7 mouse cellular contexts compared by ENCODE assay signal in the genomic region with DNA sequence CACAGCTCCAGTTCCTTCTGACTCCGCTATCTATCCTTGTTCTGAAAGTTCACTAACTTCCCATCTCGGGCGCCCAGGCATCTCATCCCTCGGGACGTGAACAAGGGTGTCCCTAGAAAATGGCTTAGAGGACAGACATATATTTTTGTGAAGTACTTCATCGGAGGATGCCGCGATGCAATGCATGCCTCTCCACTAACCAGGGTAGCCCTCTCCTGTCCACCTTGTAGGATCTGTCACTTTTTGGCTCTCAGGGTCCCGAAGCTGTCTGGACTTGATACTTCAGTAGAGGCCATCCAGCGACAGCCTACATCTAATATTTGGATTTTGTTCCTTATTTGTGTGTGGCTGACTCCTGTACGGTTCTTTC. TPM values are rescaled to one million over a fixed set of nuclear protein-coding genes. Genes with fewer than 3 reads are reported as not detected.
DNase-seq lines count a peak whose midpoint lies in the region; ATAC-seq and TF ChIP-seq lines count a peak whose summit lies in the region.

No protein-coding gene starts in this region.

- 0 out of 2 replicates have a peak overlapping the region, but pooled peaks have one; percentile 52 for H3K9ac ChIP-seq in lung, embryonic 14.5 days
- peak overlapping the region; percentile 58 for H3K9ac ChIP-seq in forebrain, embryonic 15.5 days (replicated peaks)
- peak overlapping the region; percentile 63 for H3K9ac ChIP-seq in limb, embryonic 13.5 days
- peak overlapping the region; percentile 28; the same call in 1 of the 2 replicates for H3K9ac ChIP-seq in stomach, embryonic 14.5 days (replicated peaks; ENCODE audit: low read depth, low read length)

- WGBS in lung, embryonic 14.5 days = 12% methylated on average over 11 of the region's 11 CpGs
- WGBS in forebrain, embryonic 15.5 days = 5% methylated on average over 11 of the region's 11 CpGs
- WGBS in limb, embryonic 13.5 days = 13% methylated on average over 11 of the region's 11 CpGs
- WGBS in stomach, embryonic 14.5 days = 12% methylated on average over 11 of the region's 11 CpGs

- peak; percentile 42; the same call in 1 of the 2 replicates for ATAC-seq in lung, embryonic 14.5 days (ENCODE audit: insufficient read depth)
- ATAC-seq in forebrain, embryonic 15.5 days (replicated peaks) = peak; percentile 14; the same call in 1 of the 2 replicates
- ATAC-seq in limb, embryonic 13.5 days (ENCODE audit: low FRiP score, low read depth) = no peak
- ATAC-seq in stomach, embryonic 14.5 days (ENCODE audit: insufficient number of reproducible peaks, insufficient read depth, low FRiP score, low read depth) = no peak

- H3K27me3 ChIP-seq in lung, embryonic 14.5 days (ENCODE audit: insufficient read depth, low read length) = peaks cover 30% of the 10 kb centered on the region
- peaks cover 17% of the 10 kb centered on the region; the same call in 1 of the 2 replicates for H3K27me3 ChIP-seq in forebrain, embryonic 15.5 days
- H3K27me3 ChIP-seq in limb, embryonic 13.5 days = peaks cover 53% of the 10 kb centered on the region
- H3K27me3 ChIP-seq in stomach, embryonic 14.5 days (ENCODE audit: control insufficient read depth, insufficient read depth, low read length) = peaks cover 7% of the 10 kb centered on the region; the same call in 1 of the 2 replicates

- peak overlapping the region; percentile 52 for H3K4me3 ChIP-seq in lung, embryonic 14.5 days (ENCODE audit: low read depth, low read length)
- peak overlapping the region; percentile 56 for H3K4me3 ChIP-seq in forebrain, embryonic 15.5 days
- peak overlapping the region; percentile 58 for H3K4me3 ChIP-seq in limb, embryonic 13.5 days
- H3K4me3 ChIP-seq in stomach, embryonic 14.5 days (ENCODE audit: low read depth, low read length) = peak overlapping the region; percentile 44

- peak overlapping the region; percentile 97 for H3K4me2 ChIP-seq in lung, embryonic 14.5 days
- peak overlapping the region; percentile 93 for H3K4me2 ChIP-seq in forebrain, embryonic 15.5 days (replicated peaks)
- peak overlapping the region; percentile 95 for H3K4me2 ChIP-seq in limb, embryonic 13.5 days (replicated peaks)
- H3K4me2 ChIP-seq in stomach, embryonic 14.5 days (replicated peaks; ENCODE audit: low read depth, low read length) = peak overlapping the region; percentile 95

- no peak for TF ChIP-seq CTCF in lung, embryonic 14.5 days (IDR thresholded peaks at IDR 0.05; ENCODE audit: low read depth)

- no peaks in the 10 kb centered on the region for H3K4me1 ChIP-seq in lung, embryonic 14.5 days (ENCODE audit: insufficient read depth)
- peaks cover 12% of the 10 kb centered on the region for H3K4me1 ChIP-seq in forebrain, embryonic 15.5 days
- peaks cover 11% of the 10 kb centered on the region for H3K4me1 ChIP-seq in limb, embryonic 13.5 days
- H3K4me1 ChIP-seq in stomach, embryonic 14.5 days (ENCODE audit: control insufficient read depth, insufficient read depth, low read length) = no peaks in the 10 kb centered on the region

- no peak overlapping the region for H3K27ac ChIP-seq in lung, embryonic 14.5 days (ENCODE audit: low read depth)
- H3K27ac ChIP-seq in forebrain, embryonic 15.5 days (replicated peaks) = no peak overlapping the region
- no peak overlapping the region for H3K27ac ChIP-seq in limb, embryonic 13.5 days
- no peak overlapping the region for H3K27ac ChIP-seq in stomach, embryonic 14.5 days (ENCODE audit: low read length)

- H3K9me3 ChIP-seq in lung, embryonic 14.5 days (ENCODE audit: low read depth, low read length) = no peaks in the 10 kb centered on the region
- H3K9me3 ChIP-seq in forebrain, embryonic 15.5 days = no peaks in the 10 kb centered on the region
- no peaks in the 10 kb centered on the region for H3K9me3 ChIP-seq in limb, embryonic 13.5 days
- no peaks in the 10 kb centered on the region for H3K9me3 ChIP-seq in stomach, embryonic 14.5 days (ENCODE audit: control insufficient read depth, low read depth, low read length)

- no peaks in the 10 kb centered on the region for H3K36me3 ChIP-seq in lung, embryonic 14.5 days (ENCODE audit: insufficient read depth)
- H3K36me3 ChIP-seq in forebrain, embryonic 15.5 days = no peaks in the 10 kb centered on the region
- no peaks in the 10 kb centered on the region for H3K36me3 ChIP-seq in limb, embryonic 13.5 days
- no peaks in the 10 kb centered on the region for H3K36me3 ChIP-seq in stomach, embryonic 14.5 days (ENCODE audit: control insufficient read depth, insufficient read depth, low read length)

- DNase-seq in lung, embryonic 14.5 days = no peak
- no peak for DNase-seq in lung, postnatal 36 days
- DNase-seq in MN1 (ENCODE audit: low spot score) = no peak
- no peak for DNase-seq in cerebellum, postnatal 36 days

RNA-seq across cellular contexts. Expression of gene Pld5, which starts 0.5 kb away (rescaled TPM):
- polyA plus RNA-seq in lung, embryonic 14.5 days (2014; fragmentation: Nextera tagmentation; extraction: Ambion mirVana) = 0.26 and 0.30 TPM in 2 replicates
- polyA plus RNA-seq in forebrain, embryonic 15.5 days (2015; fragmentation: Nextera tagmentation; extraction: Ambion mirVana) = 1.2 and 1.3 TPM in 2 replicates
- polyA plus RNA-seq in limb, embryonic 13.5 days (2015; fragmentation: Nextera tagmentation; extraction: Ambion mirVana) = 0.59 and 0.88 TPM in 2 replicates
- polyA plus RNA-seq in stomach, embryonic 14.5 days (2014; fragmentation: Nextera tagmentation; extraction: Ambion mirVana) = 1.2 and 1.4 TPM in 2 replicates

Comparison
In these comparisons a context has a peak if more than half of its experiments do, and no peak if none do; other contexts are left out.
1. ATAC-seq: peak in lung, embryonic 14.5 days (single experiment) and forebrain, embryonic 15.5 days (single experiment); none in limb, embryonic 13.5 days (single experiment) and stomach, embryonic 14.5 days (single experiment).
2. Peak in every context shown above with its lines, with median percentiles within 50 percentile points of each other: H3K4me2 ChIP-seq, H3K4me3 ChIP-seq and H3K9ac ChIP-seq.